Mouse (Mus musculus): Measurements from ENCODE around the gene Vstm2b. TPM values are rescaled to one million over a fixed set of nuclear protein-coding genes. Genes with fewer than 3 reads are reported as not detected.
A peak's percentile ranks its signal among the peaks of the same experiment; 100 is the strongest.

Gene Vstm2b
- total RNA-seq (2021), result 10 to 100 TPM; 66.0 to 67.4 TPM
- long read RNA-seq, experiment 1, transcript Vstm2b-203 (5 exons, 1,455 nt), result major isoform, 76 of 111 reads
- long read RNA-seq, experiment 1, transcript Vstm2b-201 (6 exons, 2,627 nt), result minor isoform, 10 of 111 reads
- long read RNA-seq, experiment 1, partial matches to known transcripts, result 9 of 111 reads
- long read RNA-seq, experiment 1, other reads (novel, unspliced or antisense), result 16 of 111 reads
- long read RNA-seq, experiment 2, transcript Vstm2b-201 (6 exons, 2,627 nt), result minor isoform, 7 of 117 reads
- long read RNA-seq, experiment 2, transcript Vstm2b-203 (5 exons, 1,455 nt), result major isoform, 72 of 117 reads
- long read RNA-seq, experiment 2, partial matches to known transcripts, result 14 of 117 reads
- long read RNA-seq, experiment 2, other reads (novel, unspliced or antisense), result 24 of 117 reads

- intact Hi-C loops (cut with DNase I), result no loop called here
- no peak for DNase-seq (ENCODE audit: low spot score in 2 of 2)
Observed at GRCm38 (mm10) chr7:40898096-40898710, at the start of gene Vstm2b. TSS of gene Vstm2b (plus strand) at chr7:40898328.

- intact Hi-C loops (cut with DNase I), result no loop called here
- no peak for DNase-seq (ENCODE audit: low spot score in 2 of 2)
Observed at GRCm38 (mm10) chr7:40856088-40856625, 42.0 kb upstream of the Vstm2b start.

- intact Hi-C loops (cut with DNase I), result no loop called here
- DNase-seq (ENCODE audit: low spot score in 2 of 2), result no peak
Observed at GRCm38 (mm10) chr7:40873380-40873990, 24.6 kb upstream of the Vstm2b start.

- peak; percentile 62 to 70 for DNase-seq (ENCODE audit: low spot score in 2 of 2)
- intact Hi-C loops (cut with DNase I), result no loop called here
Observed at GRCm38 (mm10) chr7:40884855-40885489, 13.2 kb upstream of the Vstm2b start.

GRCm38 (mm10) chr7:40888358-40888757 lies 9.8 kb upstream of the Vstm2b start:
- no peak for DNase-seq (ENCODE audit: low spot score in 2 of 2)
- intact Hi-C loops (cut with DNase I), result no loop called here

- intact Hi-C loops (cut with DNase I), result no loop called here
- DNase-seq (ENCODE audit: low spot score in 2 of 2), result no peak
Observed at GRCm38 (mm10) chr7:40896964-40897363, 1.2 kb upstream of the Vstm2b start.

GRCm38 (mm10) chr7:40898711-40899375 lies 715 bp downstream of the Vstm2b start:
- intact Hi-C loops (cut with DNase I), result no loop called here
- peak; percentile 64 to 77 for DNase-seq (ENCODE audit: low spot score in 2 of 2)

GRCm38 (mm10) chr7:40899376-40900265 lies 1.5 kb downstream of the Vstm2b start:
- peak in 1 of 2 experiments; percentile 36 for DNase-seq (ENCODE audit: low spot score in 2 of 2)
- intact Hi-C loops (cut with DNase I), result loop anchor here (10.0 kb wide), 2 partner anchors 505 to 825 kb away; no protein-coding TSS in a partner anchor

GRCm38 (mm10) chr7:40901201-40901600 lies 3.1 kb downstream of the Vstm2b start:
- peak; percentile 90 for DNase-seq (ENCODE audit: low spot score in 2 of 2)
- intact Hi-C loops (cut with DNase I), result loop anchor here (10.0 kb wide), 2 partner anchors 506 to 826 kb away; no protein-coding TSS in a partner anchor

GRCm38 (mm10) chr7:40902506-40902905 lies 4.4 kb downstream of the Vstm2b start:
- intact Hi-C loops (cut with DNase I), result loop anchor here (10.0 kb wide), 2 partner anchors 508 to 828 kb away; no protein-coding TSS in a partner anchor
- peak in 1 of 2 experiments; percentile 41 for DNase-seq (ENCODE audit: low spot score in 2 of 2)

GRCm38 (mm10) chr7:40906484-40906883 lies 8.4 kb downstream of the Vstm2b start:
- intact Hi-C loops (cut with DNase I), result loop anchor here (10.0 kb wide), 2 partner anchors 512 to 832 kb away; no protein-coding TSS in a partner anchor
- no peak for DNase-seq (ENCODE audit: low spot score in 2 of 2)

- DNase-seq (ENCODE audit: low spot score in 2 of 2), result no peak
- intact Hi-C loops (cut with DNase I), result no loop called here
Observed at GRCm38 (mm10) chr7:40916761-40917160, 18.6 kb downstream of the Vstm2b start.

- no peak for DNase-seq (ENCODE audit: low spot score in 2 of 2)
- intact Hi-C loops (cut with DNase I), result no loop called here
Observed at GRCm38 (mm10) chr7:40920118-40920517, 22.0 kb downstream of the Vstm2b start.

- intact Hi-C loops (cut with DNase I), result no loop called here
- DNase-seq (ENCODE audit: low spot score in 2 of 2), result no peak
Observed at GRCm38 (mm10) chr7:40921281-40921680, 23.2 kb downstream of the Vstm2b start.

- intact Hi-C loops (cut with DNase I), result no loop called here
- DNase-seq (ENCODE audit: low spot score in 2 of 2), result no peak
Observed at GRCm38 (mm10) chr7:40922871-40923270, 24.7 kb downstream of the Vstm2b start.

GRCm38 (mm10) chr7:40928391-40928790 lies 30.3 kb downstream of the Vstm2b start:
- DNase-seq (ENCODE audit: low spot score in 2 of 2), result no peak
- intact Hi-C loops (cut with DNase I), result no loop called here

GRCm38 (mm10) chr7:40936617-40937212 lies 38.6 kb downstream of the Vstm2b start:
- intact Hi-C loops (cut with DNase I), result no loop called here
- DNase-seq (ENCODE audit: low spot score in 2 of 2), result no peak

GRCm38 (mm10) chr7:40939371-40939770 lies 41.2 kb downstream of the Vstm2b start:
- DNase-seq (ENCODE audit: low spot score in 2 of 2), result peak; percentile 18 to 66
- intact Hi-C loops (cut with DNase I), result no loop called here

Measured in left cerebral cortex, postnatal 14 days (tissue).